Mouse (Mus musculus): ENCODE measurements around the gene Tprkb. TPM values are rescaled to one million over a fixed set of nuclear protein-coding genes. Genes with fewer than 3 reads are reported as not detected.
"Not testable (repeated sequence)": the region's sequence is repeated elsewhere in the genome, so short reads cannot be mapped to it uniquely, and the experiment has no call there.

Gene Tprkb
- polyA plus RNA-seq, 1 experiment from 2014 or later: 19.7 TPM

DNA sequence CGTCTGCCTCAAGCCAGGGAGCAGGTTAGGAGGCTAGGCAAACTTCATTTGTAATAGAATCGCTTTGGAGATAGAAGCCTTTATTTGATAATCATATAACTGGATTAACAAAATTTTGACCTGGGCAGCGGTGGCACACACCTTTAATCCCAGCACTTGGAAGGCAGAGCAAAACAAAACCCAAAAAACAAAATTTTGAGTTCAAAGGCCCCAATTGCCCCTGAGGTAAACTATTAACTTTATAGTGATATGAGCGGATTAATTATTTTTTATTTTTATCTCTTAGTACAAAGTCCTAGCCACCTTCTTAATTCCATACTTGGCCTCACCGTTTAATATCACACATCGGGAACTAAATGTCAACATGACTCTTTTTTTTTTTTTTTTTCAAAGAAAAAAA is 4.9 kb downstream of the Tprkb start:
- peaks cover 4% of the 10 kb centered on the region for H3K36me3 ChIP-seq
- 78% methylated on average over 6 of the region's 6 CpGs for WGBS
- H3K9me3 ChIP-seq: no peaks in the 10 kb centered on the region
- peak overlapping the region; percentile 94 for H3K4me2 ChIP-seq
- no peaks in the 10 kb centered on the region for H3K27me3 ChIP-seq (replicated peaks)
- peak overlapping the region; percentile 88 for H3K9ac ChIP-seq
- peak overlapping the region; percentile 88 for H3K27ac ChIP-seq (replicated peaks)
- H3K4me1 ChIP-seq: peaks cover 13% of the 10 kb centered on the region
- ATAC-seq (ENCODE audit: extremely low read depth, insufficient number of reproducible peaks, low FRiP score, low TSS enrichment): no peak
- peak overlapping the region; percentile 71 for H3K4me3 ChIP-seq

GRCm38 (mm10) chr6:85918341-85918740 is 6.7 kb downstream of the Tprkb start:
- H3K4me2 ChIP-seq; H3K27me3 ChIP-seq (replicated peaks); H3K9me3 ChIP-seq; ATAC-seq (ENCODE audit: extremely low read depth, insufficient number of reproducible peaks, low FRiP score, low TSS enrichment); H3K9ac ChIP-seq; H3K4me3 ChIP-seq; H3K27ac ChIP-seq (replicated peaks): not testable (repeated sequence)
- Histone ChIP-seq H3K4me1 (peaks cover 13% of the 10 kb centered on the region), H3K36me3 (peaks cover 20% of the 10 kb centered on the region)
- WGBS: 91% methylated on average over 3 of the region's 3 CpGs

DNA sequence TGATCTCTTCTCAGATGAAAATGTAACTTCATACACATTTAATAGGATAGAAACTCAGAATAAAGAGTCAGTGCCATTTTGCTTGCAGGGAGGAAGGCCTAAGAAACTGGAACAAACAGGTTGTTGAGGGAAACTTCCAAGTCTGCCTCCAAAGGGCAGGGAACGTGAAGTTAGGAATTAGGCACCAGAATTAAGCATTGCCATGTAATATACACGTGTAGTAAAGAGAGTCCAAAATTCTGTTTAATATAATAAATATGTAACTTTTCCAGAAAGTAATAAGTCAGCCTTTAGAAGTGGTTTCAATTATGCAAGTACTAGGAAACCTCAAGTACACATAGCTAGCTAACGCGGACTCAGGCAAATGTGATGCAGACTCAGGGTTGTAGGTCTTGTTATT is 7.7 kb downstream of the Tprkb start:
- H3K27me3 ChIP-seq (replicated peaks): no peaks in the 10 kb centered on the region
- no peak overlapping the region for H3K9ac ChIP-seq
- peaks cover 12% of the 10 kb centered on the region for H3K4me1 ChIP-seq
- H3K27ac ChIP-seq (replicated peaks): no peak overlapping the region
- no peak overlapping the region for H3K4me2 ChIP-seq
- no peaks in the 10 kb centered on the region for H3K9me3 ChIP-seq
- 92% methylated on average over 4 of the region's 4 CpGs for WGBS
- ATAC-seq (ENCODE audit: extremely low read depth, insufficient number of reproducible peaks, low FRiP score, low TSS enrichment): no peak
- no peak overlapping the region for H3K4me3 ChIP-seq
- peaks cover 29% of the 10 kb centered on the region for H3K36me3 ChIP-seq

GRCm38 (mm10) chr6:85923643-85924042 is 12.0 kb downstream of the Tprkb start:
- H3K27me3 ChIP-seq (replicated peaks): no peaks in the 10 kb centered on the region
- no peak for ATAC-seq (ENCODE audit: extremely low read depth, insufficient number of reproducible peaks, low FRiP score, low TSS enrichment)
- H3K36me3 ChIP-seq: peaks cover 70% of the 10 kb centered on the region
- no peak overlapping the region for H3K27ac ChIP-seq (replicated peaks)
- H3K4me3 ChIP-seq: no peak overlapping the region
- no peaks in the 10 kb centered on the region for H3K4me1 ChIP-seq
- H3K9me3 ChIP-seq: no peaks in the 10 kb centered on the region
- 93% methylated on average over 1 of the region's 1 CpGs for WGBS
- no peak overlapping the region for H3K4me2 ChIP-seq
- H3K9ac ChIP-seq: no peak overlapping the region

- peaks cover 90% of the 10 kb centered on the region for H3K36me3 ChIP-seq
- 70% methylated on average over 1 of the region's 1 CpGs for WGBS
- no peak for ATAC-seq (ENCODE audit: extremely low read depth, insufficient number of reproducible peaks, low FRiP score, low TSS enrichment)
These were observed 15.0 kb downstream of the Tprkb start for GRCm38 (mm10) chr6:85926709-85927108.

GRCm38 (mm10) chr6:85927476-85928464 is 16.1 kb downstream of the Tprkb start:
- ATAC-seq (ENCODE audit: extremely low read depth, insufficient number of reproducible peaks, low FRiP score, low TSS enrichment): no peak
- H3K36me3 ChIP-seq: peaks cover 85% of the 10 kb centered on the region

More at GRCm38 (mm10) chr6:85926709-85927108, 15.0 kb downstream of the Tprkb start:
- no peak overlapping the region for H3K4me2 ChIP-seq
- H3K27ac ChIP-seq (replicated peaks): no peak overlapping the region
- no peaks in the 10 kb centered on the region for H3K9me3 ChIP-seq
- no peak overlapping the region for H3K9ac ChIP-seq
- no peak overlapping the region for H3K4me3 ChIP-seq
- no peaks in the 10 kb centered on the region for H3K27me3 ChIP-seq (replicated peaks)
- no peaks in the 10 kb centered on the region for H3K4me1 ChIP-seq

GRCm38 (mm10) chr6:85929312-85929711 is 17.6 kb downstream of the Tprkb start:
- Histone ChIP-seq H3K27me3 (replicated peaks) (no peaks in the 10 kb centered on the region), H3K4me2 (no peak overlapping the region), H3K4me1 (no peaks in the 10 kb centered on the region), H3K27ac (replicated peaks) (no peak overlapping the region), H3K36me3 (peaks cover 76% of the 10 kb centered on the region), H3K9me3 (no peaks in the 10 kb centered on the region), H3K4me3 (no peak overlapping the region), H3K9ac (no peak overlapping the region)
- no peak for ATAC-seq (ENCODE audit: extremely low read depth, insufficient number of reproducible peaks, low FRiP score, low TSS enrichment)
- WGBS: 72% methylated on average over 1 of the region's 1 CpGs

More at GRCm38 (mm10) chr6:85927476-85928464, 16.1 kb downstream of the Tprkb start:
- Histone ChIP-seq H3K4me2 (no peak overlapping the region), H3K27ac (replicated peaks) (no peak overlapping the region), H3K27me3 (replicated peaks) (no peaks in the 10 kb centered on the region), H3K9me3 (no peaks in the 10 kb centered on the region), H3K4me1 (no peaks in the 10 kb centered on the region), H3K9ac (no peak overlapping the region), H3K4me3 (no peak overlapping the region)
- WGBS: 87% methylated on average over 9 of the region's 9 CpGs

DNA sequence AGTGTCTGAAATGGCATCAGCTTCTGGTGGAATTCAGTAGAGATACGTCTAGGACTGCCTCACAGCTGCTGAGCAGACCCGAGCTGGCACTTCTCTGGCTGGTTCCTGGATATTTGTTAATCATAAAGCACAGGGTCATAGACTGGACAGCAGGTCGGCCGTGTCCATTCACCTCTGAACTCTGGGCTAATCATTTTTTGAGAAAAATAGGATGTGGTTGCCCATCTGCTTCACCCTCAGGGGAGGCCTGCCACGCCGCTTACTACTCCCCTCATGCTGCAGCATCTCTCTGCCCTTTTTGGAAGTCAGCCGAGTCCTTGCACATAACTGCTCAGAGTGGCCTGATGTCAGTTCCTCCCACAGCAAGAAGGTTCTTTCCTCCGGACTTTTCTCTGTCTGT is 22.4 kb downstream of the Tprkb start:
- Histone ChIP-seq H3K4me1 (peaks cover 13% of the 10 kb centered on the region), H3K4me2 (no peak overlapping the region), H3K4me3 (no peak overlapping the region), H3K9me3 (no peaks in the 10 kb centered on the region), H3K27ac (replicated peaks) (no peak overlapping the region), H3K9ac (no peak overlapping the region), H3K27me3 (replicated peaks) (no peaks in the 10 kb centered on the region), H3K36me3 (peaks cover 31% of the 10 kb centered on the region)
- 74% methylated on average over 8 of the region's 8 CpGs for WGBS
- no peak for ATAC-seq (ENCODE audit: extremely low read depth, insufficient number of reproducible peaks, low FRiP score, low TSS enrichment)

GRCm38 (mm10) chr6:85935646-85936045 is 24.0 kb downstream of the Tprkb start:
- H3K9ac ChIP-seq: no peak overlapping the region
- no peaks in the 10 kb centered on the region for H3K9me3 ChIP-seq
- 61% methylated on average over 3 of the region's 3 CpGs for WGBS
- no peaks in the 10 kb centered on the region for H3K27me3 ChIP-seq (replicated peaks)
- no peak for ATAC-seq (ENCODE audit: extremely low read depth, insufficient number of reproducible peaks, low FRiP score, low TSS enrichment)
- H3K36me3 ChIP-seq: peaks cover 15% of the 10 kb centered on the region
- no peak overlapping the region for H3K4me2 ChIP-seq
- no peak overlapping the region for H3K4me3 ChIP-seq
- peaks cover 13% of the 10 kb centered on the region for H3K4me1 ChIP-seq
- no peak overlapping the region for H3K27ac ChIP-seq (replicated peaks)

DNA sequence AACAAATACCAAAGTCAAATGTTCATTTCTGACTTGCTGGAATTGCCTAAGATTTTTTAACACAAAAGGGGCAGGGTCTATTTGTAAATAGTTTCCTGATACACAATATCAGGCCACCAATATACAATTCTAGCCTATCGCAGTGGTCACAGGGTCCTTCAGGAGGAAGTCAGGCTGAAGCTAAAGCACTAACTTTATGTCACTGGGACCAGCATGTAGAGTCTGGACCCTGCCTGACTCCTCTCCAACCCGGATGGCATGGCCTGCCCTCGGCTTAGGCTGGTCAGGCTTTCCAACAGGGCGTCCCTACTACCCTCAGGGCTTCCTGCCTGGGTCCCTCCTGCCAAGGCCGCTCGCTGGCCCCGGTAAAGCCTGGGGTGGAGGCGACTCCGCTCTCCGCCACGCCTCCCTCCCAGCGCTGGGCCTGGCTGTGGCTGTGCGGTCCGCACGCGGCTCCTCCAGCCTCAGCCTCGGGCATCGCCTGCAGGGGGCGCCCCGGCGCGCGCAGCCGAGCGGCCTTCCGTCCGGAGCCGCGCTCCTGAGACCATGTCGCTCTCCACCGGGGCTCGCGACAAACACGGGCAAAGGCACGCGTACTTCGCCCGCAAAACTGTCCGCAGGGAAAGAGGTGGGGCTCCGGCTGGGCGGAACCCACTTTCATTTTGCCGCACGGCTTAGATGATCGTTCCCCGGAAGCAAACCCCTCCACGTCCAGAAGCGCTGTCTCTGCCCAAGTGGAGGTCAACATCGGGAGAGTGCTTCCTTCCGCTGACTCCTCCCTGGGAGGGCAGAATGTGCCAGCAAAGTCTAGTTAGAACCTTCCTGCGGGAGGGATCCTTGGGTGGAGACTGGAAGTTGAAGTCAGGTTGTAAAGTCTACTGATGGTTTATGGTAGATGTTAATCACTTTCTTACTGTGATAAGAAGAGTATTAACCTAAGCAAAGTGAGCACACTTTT is 25.1 kb downstream of the Tprkb start:
- Histone ChIP-seq H3K27ac (replicated peaks) (peak overlapping the region; percentile 73), H3K4me2 (peak overlapping the region; percentile 70), H3K36me3 (peaks cover 15% of the 10 kb centered on the region), H3K4me1 (peaks cover 13% of the 10 kb centered on the region), H3K4me3 (peak overlapping the region; percentile 59), H3K9ac (peak overlapping the region; percentile 79)
- 1% methylated on average over 50 of the region's 50 CpGs for WGBS
- ATAC-seq (ENCODE audit: extremely low read depth, insufficient number of reproducible peaks, low FRiP score, low TSS enrichment): peak; percentile 92
- not testable (repeated sequence) for H3K27me3 ChIP-seq (replicated peaks); H3K9me3 ChIP-seq

DNA sequence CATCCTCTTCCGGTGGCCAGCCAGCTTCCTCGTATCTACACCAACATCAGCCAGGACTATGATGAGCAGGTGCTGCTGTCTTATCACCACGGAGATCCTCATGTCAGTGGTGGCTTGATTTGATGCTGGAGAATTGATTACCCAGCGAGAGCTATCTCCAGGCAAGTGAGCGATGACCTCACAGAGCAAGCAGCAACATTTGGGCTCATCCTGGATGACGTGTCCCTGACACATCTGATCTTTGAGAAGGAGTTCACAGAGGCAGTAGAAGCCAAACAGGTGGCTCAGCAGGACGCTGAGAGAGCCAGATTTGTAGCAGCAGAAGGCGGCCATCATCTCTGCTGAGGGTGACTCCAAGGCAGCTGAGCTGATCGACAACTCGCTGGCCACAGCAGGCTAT is 27.0 kb downstream of the Tprkb start:
- no peak overlapping the region for H3K4me3 ChIP-seq
- H3K36me3 ChIP-seq: peaks cover 22% of the 10 kb centered on the region
- 56% methylated on average over 10 of the region's 10 CpGs for WGBS
- no peak overlapping the region for H3K4me2 ChIP-seq
- H3K9me3 ChIP-seq: no peaks in the 10 kb centered on the region
- peaks cover 13% of the 10 kb centered on the region for H3K4me1 ChIP-seq
- H3K27me3 ChIP-seq (replicated peaks): no peaks in the 10 kb centered on the region
- no peak for ATAC-seq (ENCODE audit: extremely low read depth, insufficient number of reproducible peaks, low FRiP score, low TSS enrichment)
- no peak overlapping the region for H3K27ac ChIP-seq (replicated peaks)
- no peak overlapping the region for H3K9ac ChIP-seq

Data from heart, embryonic 13.5 days (tissue).